Mouse (Mus musculus): ENCODE results near the gene Spink4. TPM values are rescaled to one million over a fixed set of nuclear protein-coding genes. Genes with fewer than 3 reads are reported as not detected.

Spink4 gene
- polyA plus RNA-seq, 1 experiment from 2014 or later: 0.65 TPM

- no peak for TF ChIP-seq CTCF (IDR thresholded peaks at IDR 0.05; ENCODE audit: low read depth)
- DNase-seq: peak; percentile 44
Observed at GRCm38 (mm10) chr4:40875842-40876241, 44.0 kb upstream of the Spink4 start.

DNA sequence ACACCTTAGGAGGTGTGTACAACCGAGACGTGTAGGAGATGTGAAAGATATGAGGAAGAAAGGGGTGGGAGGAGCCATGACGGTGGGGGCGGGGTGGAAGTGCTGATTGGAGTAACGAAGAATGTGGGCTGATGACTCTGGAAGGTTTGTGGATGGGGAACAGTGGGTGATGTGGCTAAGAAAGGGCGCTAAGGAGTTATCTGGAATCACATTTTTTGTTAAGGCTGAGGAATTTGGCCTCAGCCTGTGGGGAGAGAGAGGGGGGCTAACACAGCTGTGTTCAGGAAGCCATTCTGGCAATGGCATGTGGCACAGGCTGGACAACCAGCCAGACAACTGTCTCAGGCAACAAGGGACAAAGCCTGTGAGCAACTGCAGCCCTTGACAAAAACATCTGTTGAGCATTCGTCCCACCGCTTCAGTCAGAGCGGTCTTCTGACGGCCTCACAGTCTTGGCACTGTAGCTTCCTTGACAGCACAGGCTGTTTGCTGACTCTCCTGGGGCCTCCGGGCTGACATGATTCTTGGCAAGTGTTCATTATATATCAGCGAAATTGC is 43.0 kb upstream of the Spink4 start:
- 25% methylated on average over 12 of the region's 12 CpGs for WGBS (ENCODE audit: insufficient replicate concordance)
- Histone ChIP-seq H3K27me3 (ENCODE audit: insufficient read depth, low read length) (no peaks in the 10 kb centered on the region), H3K4me1 (ENCODE audit: insufficient read depth) (peaks cover 20% of the 10 kb centered on the region), H3K4me3 (ENCODE audit: low read depth, low read length) (no peak overlapping the region), H3K36me3 (replicated peaks; ENCODE audit: insufficient read depth, low read length) (no peaks in the 10 kb centered on the region), H3K27ac (ENCODE audit: low read depth) (peak overlapping the region; percentile 55), H3K9ac (replicated peaks) (0 out of 2 replicates have a peak overlapping the region, but pooled peaks have one; percentile 1), H3K9me3 (ENCODE audit: low read length) (no peaks in the 10 kb centered on the region), H3K4me2 (ENCODE audit: low read depth, low read length) (peak overlapping the region; percentile 57)
- ATAC-seq (peak; percentile 44; the same call in 1 of the 2 replicates), DNase-seq (peak; percentile 61)
- TF ChIP-seq EP300 (IDR thresholded peaks at IDR 0.05; ENCODE audit: low read depth) (no peak), CTCF (IDR thresholded peaks at IDR 0.05; ENCODE audit: low read depth) (no peak)

More at GRCm38 (mm10) chr4:40875842-40876241, 44.0 kb upstream of the Spink4 start:
- no peak overlapping the region for H3K4me2 ChIP-seq (ENCODE audit: low read depth, low read length)
- peak; percentile 75 for ATAC-seq
- WGBS (ENCODE audit: insufficient replicate concordance): 75% methylated on average over 20 of the region's 20 CpGs
- no peak overlapping the region for H3K9ac ChIP-seq (replicated peaks)
- H3K27me3 ChIP-seq (ENCODE audit: insufficient read depth, low read length): no peaks in the 10 kb centered on the region
- H3K36me3 ChIP-seq (replicated peaks; ENCODE audit: insufficient read depth, low read length): no peaks in the 10 kb centered on the region
- H3K4me1 ChIP-seq (ENCODE audit: insufficient read depth): peaks cover 20% of the 10 kb centered on the region
- no peaks in the 10 kb centered on the region for H3K9me3 ChIP-seq (ENCODE audit: low read length)
- H3K27ac ChIP-seq (ENCODE audit: low read depth): peak overlapping the region; percentile 51; the same call in 1 of the 2 replicates
- no peak overlapping the region for H3K4me3 ChIP-seq (ENCODE audit: low read depth, low read length)

GRCm38 (mm10) chr4:40877528-40877927 is 42.3 kb upstream of the Spink4 start:
- TF ChIP-seq EP300 (IDR thresholded peaks at IDR 0.05; ENCODE audit: low read depth) (no peak), CTCF (IDR thresholded peaks at IDR 0.05; ENCODE audit: low read depth) (no peak)
- Histone ChIP-seq H3K36me3 (replicated peaks; ENCODE audit: insufficient read depth, low read length) (no peaks in the 10 kb centered on the region), H3K4me2 (ENCODE audit: low read depth, low read length) (peak overlapping the region; percentile 57), H3K9ac (replicated peaks) (0 out of 2 replicates have a peak overlapping the region, but pooled peaks have one; percentile 1), H3K4me1 (ENCODE audit: insufficient read depth) (peaks cover 20% of the 10 kb centered on the region), H3K4me3 (ENCODE audit: low read depth, low read length) (no peak overlapping the region), H3K27me3 (ENCODE audit: insufficient read depth, low read length) (no peaks in the 10 kb centered on the region), H3K27ac (ENCODE audit: low read depth) (peak overlapping the region; percentile 55), H3K9me3 (ENCODE audit: low read length) (no peaks in the 10 kb centered on the region)
- DNase-seq (no peak), ATAC-seq (no peak)
- 54% methylated on average over 5 of the region's 5 CpGs for WGBS (ENCODE audit: insufficient replicate concordance)

DNA sequence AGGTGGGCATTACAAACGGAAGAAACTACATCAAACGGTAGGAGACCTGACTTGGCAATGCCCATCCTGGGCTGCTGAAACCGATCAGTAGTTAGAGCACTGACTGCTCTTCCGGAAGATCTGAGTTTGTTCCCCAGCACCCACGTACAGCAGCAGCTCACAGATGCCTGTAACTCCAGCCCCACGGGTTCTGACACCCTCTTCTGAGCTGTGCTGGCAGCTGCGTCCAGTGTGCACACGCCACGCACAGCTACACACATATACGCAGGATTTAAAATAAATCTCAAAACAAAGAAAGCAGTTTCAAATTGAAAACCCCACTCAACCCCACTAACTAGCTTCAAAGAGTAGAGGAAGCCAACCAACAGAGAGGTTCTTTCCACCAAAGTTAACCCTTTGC is 36.7 kb upstream of the Spink4 start:
- H3K9me3 ChIP-seq (ENCODE audit: low read length): no peaks in the 10 kb centered on the region
- WGBS (ENCODE audit: insufficient replicate concordance): 66% methylated on average over 10 of the region's 10 CpGs
- ATAC-seq (no peak), DNase-seq (no peak)
- H3K9ac ChIP-seq (replicated peaks): no peak overlapping the region
- H3K4me2 ChIP-seq (ENCODE audit: low read depth, low read length): no peak overlapping the region
- TF ChIP-seq CTCF (IDR thresholded peaks at IDR 0.05; ENCODE audit: low read depth) (no peak), EP300 (IDR thresholded peaks at IDR 0.05; ENCODE audit: low read depth) (no peak)
- H3K27ac ChIP-seq (ENCODE audit: low read depth): no peak overlapping the region
- no peaks in the 10 kb centered on the region for H3K27me3 ChIP-seq (ENCODE audit: insufficient read depth, low read length)
- no peaks in the 10 kb centered on the region for H3K4me1 ChIP-seq (ENCODE audit: insufficient read depth)
- H3K36me3 ChIP-seq (replicated peaks; ENCODE audit: insufficient read depth, low read length): no peaks in the 10 kb centered on the region
- H3K4me3 ChIP-seq (ENCODE audit: low read depth, low read length): no peak overlapping the region

DNA sequence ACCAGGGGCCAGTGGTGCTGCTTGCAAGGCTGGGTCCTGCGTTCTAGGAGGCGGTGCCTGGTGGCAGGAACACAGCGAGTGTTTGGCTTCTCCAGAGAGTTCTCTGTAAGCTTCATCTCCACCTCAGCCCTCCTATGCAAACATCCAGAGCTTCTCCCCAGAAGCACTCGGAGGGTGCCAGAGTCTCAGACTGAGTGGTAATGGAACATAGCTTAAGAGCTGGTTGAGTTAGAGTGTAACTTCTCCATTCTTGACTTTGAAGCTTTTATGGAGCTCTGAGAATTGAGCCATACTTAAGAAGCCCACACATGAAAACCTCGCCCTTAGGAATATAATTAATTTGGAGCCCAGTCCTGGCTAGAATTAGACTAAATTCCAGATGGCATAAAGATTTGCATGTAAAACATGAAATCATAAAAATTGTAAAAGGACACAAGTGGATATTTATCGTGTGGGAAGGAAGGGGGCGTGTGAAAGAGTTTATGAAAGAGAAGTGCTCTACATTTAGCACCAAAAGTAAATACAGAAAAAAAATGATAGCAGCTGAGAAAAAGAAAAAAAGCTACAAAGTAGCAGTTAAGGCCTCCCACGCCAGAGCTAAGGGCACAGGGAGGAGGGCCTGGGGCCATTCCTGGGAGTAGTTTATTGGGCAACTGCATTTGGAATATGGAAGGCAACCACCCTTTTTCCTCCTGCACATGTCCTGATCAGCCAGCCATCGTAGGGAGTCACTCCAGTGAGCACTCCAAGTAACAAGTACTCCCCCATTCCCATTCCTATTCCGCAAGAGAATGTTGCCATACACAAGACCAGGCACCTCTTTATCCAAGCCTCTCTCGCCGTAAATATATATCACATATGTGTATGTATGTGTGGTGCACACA is 35.3 kb upstream of the Spink4 start:
- H3K36me3 ChIP-seq (replicated peaks; ENCODE audit: insufficient read depth, low read length): no peaks in the 10 kb centered on the region
- no peaks in the 10 kb centered on the region for H3K9me3 ChIP-seq (ENCODE audit: low read length)
- ATAC-seq (no peak), DNase-seq (no peak)
- H3K4me3 ChIP-seq (ENCODE audit: low read depth, low read length): no peak overlapping the region
- H3K4me2 ChIP-seq (ENCODE audit: low read depth, low read length): no peak overlapping the region
- no peak overlapping the region for H3K27ac ChIP-seq (ENCODE audit: low read depth)
- no peak for TF ChIP-seq EP300 (IDR thresholded peaks at IDR 0.05; ENCODE audit: low read depth)
- H3K9ac ChIP-seq (replicated peaks): no peak overlapping the region
- H3K27me3 ChIP-seq (ENCODE audit: insufficient read depth, low read length): no peaks in the 10 kb centered on the region
- WGBS (ENCODE audit: insufficient replicate concordance): 79% methylated on average over 12 of the region's 12 CpGs
- H3K4me1 ChIP-seq (ENCODE audit: insufficient read depth): no peaks in the 10 kb centered on the region

DNA sequence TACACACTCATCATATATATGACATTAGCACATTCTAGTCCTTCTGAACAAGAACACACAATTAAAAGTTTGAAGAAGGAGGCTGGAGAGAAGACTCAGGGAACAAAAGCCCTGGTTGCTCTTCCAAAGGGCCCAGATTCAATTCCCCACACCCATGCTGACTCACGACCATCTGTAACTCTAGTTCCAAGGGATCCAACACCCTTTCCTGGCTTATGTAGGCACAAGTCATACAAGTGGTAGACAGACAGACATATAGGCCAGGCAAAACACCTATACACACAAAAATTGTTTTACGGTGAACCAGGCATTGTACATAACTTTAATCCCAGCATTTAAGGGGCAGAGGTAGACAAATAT is 34.7 kb upstream of the Spink4 start:
- no peaks in the 10 kb centered on the region for H3K36me3 ChIP-seq (replicated peaks; ENCODE audit: insufficient read depth, low read length)
- TF ChIP-seq CTCF (IDR thresholded peaks at IDR 0.05; ENCODE audit: low read depth): no peak
- TF ChIP-seq EP300 (IDR thresholded peaks at IDR 0.05; ENCODE audit: low read depth): no peak
- WGBS (ENCODE audit: insufficient replicate concordance): 83% methylated on average over 2 of the region's 2 CpGs
- no peak overlapping the region for H3K27ac ChIP-seq (ENCODE audit: low read depth)
- H3K9ac ChIP-seq (replicated peaks): no peak overlapping the region
- no peaks in the 10 kb centered on the region for H3K9me3 ChIP-seq (ENCODE audit: low read length)
- DNase-seq: no peak
- no peaks in the 10 kb centered on the region for H3K27me3 ChIP-seq (ENCODE audit: insufficient read depth, low read length)
- H3K4me3 ChIP-seq (ENCODE audit: low read depth, low read length): no peak overlapping the region
- H3K4me2 ChIP-seq (ENCODE audit: low read depth, low read length): no peak overlapping the region
- H3K4me1 ChIP-seq (ENCODE audit: insufficient read depth): no peaks in the 10 kb centered on the region
- no peak for ATAC-seq

Measured in liver, postnatal 0 days (tissue).